Mouse (Mus musculus) gastrocnemius, adult 18-20 months (tissue): Measurements from ENCODE around the gene Secisbp2l. TPM values are rescaled to one million over a fixed set of nuclear protein-coding genes. Genes with fewer than 3 reads are reported as not detected.

ENCODE experiments used
- DNase-seq: peaks from one replicate; pipeline ENCODE4 v3.0.0; 2021; ENCODE audit warnings: low spot score
- total RNA-seq, 2 experiments: library from RNA; stranded (reverse); gene quantifications; 2 replicates each; pipeline ENCODE4 v1.2.3; 2021

The Secisbp2l gene
- total RNA-seq, 2 experiments from 2014 or later, result 15.0 to 17.0 TPM

GRCm38 (mm10) chr2:125784392-125784791 is 1.7 kb upstream of the Secisbp2l start:
- DNase-seq, result no peak

GRCm38 (mm10) chr2:125783868-125784267 is 1.2 kb upstream of the Secisbp2l start:
- no peak for DNase-seq

- DNase-seq, result no peak
These were observed 522 bp downstream of the Secisbp2l start for GRCm38 (mm10) chr2:125781978-125782718.

- DNase-seq, result no peak
These were observed 1.7 kb downstream of the Secisbp2l start for GRCm38 (mm10) chr2:125781006-125781405.

GRCm38 (mm10) chr2:125778380-125778779 is 4.3 kb downstream of the Secisbp2l start:
- DNase-seq, result no peak

GRCm38 (mm10) chr2:125777018-125777417 is 5.7 kb downstream of the Secisbp2l start:
- no peak for DNase-seq

- DNase-seq, result no peak
These were observed 7.0 kb downstream of the Secisbp2l start for GRCm38 (mm10) chr2:125775661-125776060.

- DNase-seq, result no peak
These were observed 7.8 kb downstream of the Secisbp2l start for GRCm38 (mm10) chr2:125774846-125775245.

- DNase-seq, result no peak
These were observed 17.6 kb downstream of the Secisbp2l start for GRCm38 (mm10) chr2:125765029-125765428.

GRCm38 (mm10) chr2:125764531-125764930 is 18.1 kb downstream of the Secisbp2l start:
- no peak for DNase-seq

GRCm38 (mm10) chr2:125749330-125749729 is 33.3 kb downstream of the Secisbp2l start:
- DNase-seq, result no peak

- no peak for DNase-seq
These were observed 43.3 kb downstream of the Secisbp2l start for GRCm38 (mm10) chr2:125739338-125739737.

GRCm38 (mm10) chr2:125738718-125739117 is 44.0 kb downstream of the Secisbp2l start:
- DNase-seq, result no peak

- DNase-seq, result no peak
These were observed 46.7 kb downstream of the Secisbp2l start for GRCm38 (mm10) chr2:125736025-125736343.

- DNase-seq, result no peak
These were observed 47.2 kb downstream of the Secisbp2l start for GRCm38 (mm10) chr2:125735333-125736024.

GRCm38 (mm10) chr2:125734741-125735140 is 47.9 kb downstream of the Secisbp2l start:
- no peak for DNase-seq

GRCm38 (mm10) chr2:125731763-125732560 is 50.7 kb downstream of the Secisbp2l start:
- peak; percentile 92 for DNase-seq

- DNase-seq, result peak; percentile 41
These were observed 58.0 kb downstream of the Secisbp2l start for GRCm38 (mm10) chr2:125724546-125725114.

- peak; percentile 7 for DNase-seq
These were observed 58.6 kb downstream of the Secisbp2l start, which contains the start of gene Shc4 for GRCm38 (mm10) chr2:125724086-125724430. Gene Shc4 (minus strand): TSS chr2:125724148.

- peak; percentile 40 for DNase-seq
These were observed 59.1 kb downstream of the Secisbp2l start for GRCm38 (mm10) chr2:125723408-125724085.

GRCm38 (mm10) chr2:125723086-125723407 is 59.6 kb downstream of the Secisbp2l start:
- DNase-seq, result no peak
